Comparison of ENCODE assay signal across 8 mouse cellular contexts in the genomic region with DNA sequence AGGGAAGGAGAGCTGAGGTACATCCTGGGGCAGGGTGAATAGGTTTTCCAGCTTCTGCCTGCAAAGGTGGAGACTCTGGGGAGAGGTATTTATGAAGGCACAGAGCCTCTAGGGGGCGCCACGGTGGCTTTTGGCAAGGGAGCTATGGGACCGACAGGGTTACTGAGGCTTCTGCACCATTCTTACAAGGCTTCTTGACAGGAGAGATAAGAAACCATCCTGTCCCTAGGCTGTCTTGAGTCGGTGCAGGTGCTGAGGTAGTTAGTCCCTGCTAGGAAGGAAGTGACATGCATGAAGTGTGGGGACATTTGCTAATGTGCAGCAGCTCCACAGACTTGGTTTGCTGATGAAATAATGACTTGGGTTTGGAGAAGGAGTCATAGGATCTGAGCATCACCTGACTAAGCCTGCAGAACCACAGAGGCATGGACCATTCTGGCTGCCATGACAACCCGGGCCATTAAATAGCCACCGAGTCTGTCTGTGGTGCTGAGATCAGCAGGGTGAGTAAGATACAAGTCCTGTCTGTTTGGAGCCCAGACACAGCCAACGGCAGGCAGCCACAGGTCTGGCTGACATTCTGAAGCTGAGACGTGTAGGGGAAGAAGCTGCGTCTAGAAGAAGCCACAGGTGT. TPM values are rescaled to one million over a fixed set of nuclear protein-coding genes. Genes with fewer than 3 reads are reported as not detected.
A peak's percentile ranks its signal among the peaks of the same experiment; 100 is the strongest.
DNase-seq lines count a peak whose midpoint lies in the region; ATAC-seq and TF ChIP-seq lines count a peak whose summit lies in the region.
"Had no signal": no experiment of that assay in that cellular context is flagged by ENCODE, and none has a peak within 500 bp of the region (broad histone marks: within the 10 kb centered on the region; RNA-seq: fewer than 3 reads in every experiment).

No protein-coding gene starts in this region.

- no peak overlapping the region for H3K4me3 ChIP-seq in liver, embryonic 11.5 days (ENCODE audit: low read depth, low read length)
- no peak overlapping the region for H3K4me3 ChIP-seq in ES-E14 (ENCODE audit: insufficient read depth in 1 of 2, low read depth in 1 of 2, low read length in 2 of 2, poor library complexity in 1 of 2, severe bottlenecking in 1 of 2)
- no peak overlapping the region for H3K4me3 ChIP-seq in neural tube, embryonic 15.5 days (replicated peaks)

- in situ Hi-C loops in ES-E14 (cut with MboI; ENCODE audit: low sequenced_read_pairs in 2 of 2, unreplicated experiment in 2 of 2): no loop called here

- H3K27ac ChIP-seq in liver, embryonic 11.5 days (ENCODE audit: low read depth, low read length): no peak overlapping the region
- H3K27ac ChIP-seq in ES-E14 (ENCODE audit: insufficient read depth, low read depth, low read length, poor library complexity, severe bottlenecking): no peak overlapping the region
- H3K27ac ChIP-seq in neural tube, embryonic 15.5 days (replicated peaks): no peak overlapping the region

- DNase-seq in liver (peak; percentile 59), ES-E14 (ENCODE audit: low read depth, low spot score) (peak; percentile 62), ZHBTc4 (ENCODE audit: low read depth, low spot score) (peak; percentile 70)
- no peak for DNase-seq in liver, embryonic 11.5 days (ENCODE audit: low spot score)
- DNase-seq in frontal cortex, postnatal 36 days (ENCODE audit: low spot score in 2 of 2): no peak
- DNase-seq: kidney, adult 11 months had no signal

- H3K9ac ChIP-seq in liver, embryonic 11.5 days (ENCODE audit: low read depth, low read length): no peak overlapping the region
- no peak overlapping the region for H3K9ac ChIP-seq in ES-E14 (ENCODE audit: insufficient read depth, low read depth, low read length, poor library complexity, severe bottlenecking)
- no peak overlapping the region for H3K9ac ChIP-seq in neural tube, embryonic 15.5 days (replicated peaks)

- H3K9me3 ChIP-seq in liver, embryonic 11.5 days (ENCODE audit: control insufficient read depth, low read length): no peaks in the 10 kb centered on the region
- no peaks in the 10 kb centered on the region for H3K9me3 ChIP-seq in ES-E14 (ENCODE audit: control insufficient read depth, insufficient read depth, low read depth, low read length)
- H3K9me3 ChIP-seq in neural tube, embryonic 15.5 days (replicated peaks): no peaks in the 10 kb centered on the region

- no peaks in the 10 kb centered on the region for H3K36me3 ChIP-seq in liver, embryonic 11.5 days (ENCODE audit: control insufficient read depth, insufficient read depth, low read length)
- H3K36me3 ChIP-seq in ES-E14 (ENCODE audit: control insufficient read depth, insufficient read depth, low read length, poor library complexity, severe bottlenecking): no peaks in the 10 kb centered on the region
- no peaks in the 10 kb centered on the region for H3K36me3 ChIP-seq in neural tube, embryonic 15.5 days

- H3K27me3 ChIP-seq in liver, embryonic 11.5 days (replicated peaks; ENCODE audit: control insufficient read depth, insufficient read depth, low read length): peaks cover 73% of the 10 kb centered on the region
- peaks cover 74% of the 10 kb centered on the region for H3K27me3 ChIP-seq in neural tube, embryonic 15.5 days (replicated peaks)

- WGBS in liver, embryonic 11.5 days: 17% methylated on average over 9 of the region's 9 CpGs
- 18% methylated on average over 9 of the region's 9 CpGs for WGBS in neural tube, embryonic 15.5 days

- peaks cover 6% of the 10 kb centered on the region for H3K4me1 ChIP-seq in liver, embryonic 11.5 days (replicated peaks; ENCODE audit: control insufficient read depth, insufficient read depth, low read length)
- H3K4me1 ChIP-seq in ES-E14 (ENCODE audit: control insufficient read depth in 2 of 2, insufficient read depth in 2 of 2, low read length in 2 of 2, poor library complexity in 1 of 2): peaks cover 0 to 9% of the 10 kb centered on the region in 2 experiments; a peak in 2 of 4 replicates
- H3K4me1 ChIP-seq in neural tube, embryonic 15.5 days: peaks cover 45% of the 10 kb centered on the region

- no peak overlapping the region for H3K4me2 ChIP-seq in liver, embryonic 11.5 days
- H3K4me2 ChIP-seq in neural tube, embryonic 15.5 days: no peak overlapping the region

- no peak for ATAC-seq in liver, embryonic 11.5 days (replicated peaks; ENCODE audit: low FRiP score)
- peak; percentile 69 for ATAC-seq in megakaryocyte-erythroid progenitor cell, adult 5-6 weeks (replicated peaks; ENCODE audit: low FRiP score, low TSS enrichment, poor library complexity, severe bottlenecking)
- no peak for ATAC-seq in neural tube, embryonic 15.5 days (ENCODE audit: low FRiP score)

TF ChIP-seq in ES-E14, 5 proteins besides CTCF, POLR2A, EP300 and RAD21:
- TF ChIP-seq HCFC1 (IDR thresholded peaks at IDR 0.05; ENCODE audit: borderline replicate concordance, insufficient read depth, low read length) (no peak), ZNF384 (IDR thresholded peaks at IDR 0.05; ENCODE audit: low read depth, low read length) (no peak), MAFK (IDR thresholded peaks at IDR 0.05; ENCODE audit: insufficient read depth, low read depth, low read length) (no peak), ZC3H11A (IDR thresholded peaks at IDR 0.05; ENCODE audit: borderline replicate concordance, low read depth, low read length) (no peak), CHD2 (IDR thresholded peaks at IDR 0.05; ENCODE audit: low read depth, low read length) (no peak)

RNA-seq across cellular contexts. Expression of a gene that starts 2.2 kb away (rescaled TPM):
- polyA plus RNA-seq in liver, embryonic 11.5 days (2014; fragmentation: Nextera tagmentation; extraction: Ambion mirVana): 4.9 and 5.2 TPM in 2 replicates
- total RNA-seq in ES-E14 (2012; rRNA removed): 3.3 and 4.2 TPM in 2 replicates
- total RNA-seq in megakaryocyte-erythroid progenitor cell, adult 5-6 weeks (2014; fragmentation: Nextera tagmentation): not detected in 2 replicates
- not detected in 2 replicates for total RNA-seq in megakaryocyte-erythroid progenitor cell, adult 5-6 weeks (2017)
- polyA plus RNA-seq in neural tube, embryonic 15.5 days (2015; fragmentation: Nextera tagmentation; extraction: Ambion mirVana): 1.2 and 2.8 TPM in 2 replicates

RNA-seq across cellular contexts. Expression of a gene that starts 32.4 kb away (rescaled TPM):
- polyA plus RNA-seq in liver, embryonic 11.5 days (2014; fragmentation: Nextera tagmentation; extraction: Ambion mirVana): 106 and 107 TPM in 2 replicates
- total RNA-seq in ES-E14 (2012; rRNA removed): 66.0 and 77.8 TPM in 2 replicates
- 98.8 and 99.5 TPM in 2 replicates for total RNA-seq in megakaryocyte-erythroid progenitor cell, adult 5-6 weeks (2014; fragmentation: Nextera tagmentation)
- 228 and 279 TPM in 2 replicates for total RNA-seq in megakaryocyte-erythroid progenitor cell, adult 5-6 weeks (2017)
- polyA plus RNA-seq in neural tube, embryonic 15.5 days (2015; fragmentation: Nextera tagmentation; extraction: Ambion mirVana): 88.6 and 91.7 TPM in 2 replicates

RNA-seq across cellular contexts. Expression of a gene that starts 44.9 kb away (rescaled TPM):
- polyA plus RNA-seq in liver, embryonic 11.5 days (2014; fragmentation: Nextera tagmentation; extraction: Ambion mirVana): 190 and 201 TPM in 2 replicates
- total RNA-seq in ES-E14 (2012; rRNA removed): 83.5 and 96.1 TPM in 2 replicates
- 84.8 and 93.5 TPM in 2 replicates for total RNA-seq in megakaryocyte-erythroid progenitor cell, adult 5-6 weeks (2014; fragmentation: Nextera tagmentation)
- total RNA-seq in megakaryocyte-erythroid progenitor cell, adult 5-6 weeks (2017): 121 and 127 TPM in 2 replicates
- 22.1 and 51.7 TPM in 2 replicates for polyA plus RNA-seq in neural tube, embryonic 15.5 days (2015; fragmentation: Nextera tagmentation; extraction: Ambion mirVana)

RNA-seq across cellular contexts. Expression of a gene that starts 47.2 kb away (rescaled TPM):
- polyA plus RNA-seq in liver, embryonic 11.5 days (2014; fragmentation: Nextera tagmentation; extraction: Ambion mirVana): 3.5 and 4.1 TPM in 2 replicates
- 23.8 and 32.6 TPM in 2 replicates for total RNA-seq in ES-E14 (2012; rRNA removed)
- 15.7 and 24.8 TPM in 2 replicates for total RNA-seq in megakaryocyte-erythroid progenitor cell, adult 5-6 weeks (2014; fragmentation: Nextera tagmentation)
- total RNA-seq in megakaryocyte-erythroid progenitor cell, adult 5-6 weeks (2017): 10.1 and 19.5 TPM in 2 replicates
- polyA plus RNA-seq in neural tube, embryonic 15.5 days (2015; fragmentation: Nextera tagmentation; extraction: Ambion mirVana): 14.2 and 15.2 TPM in 2 replicates

Comparison
In these comparisons a context has a peak if more than half of its experiments do, and no peak if none do; other contexts are left out.
1. DNase-seq: peak in liver (single experiment), ES-E14 (single experiment) and ZHBTc4 (single experiment); none in liver, embryonic 11.5 days (single experiment) and frontal cortex, postnatal 36 days (0 of 2).